Mouse (Mus musculus): ENCODE measurements around the gene E130218I03Rik.

E130218I03Rik gene

DNA sequence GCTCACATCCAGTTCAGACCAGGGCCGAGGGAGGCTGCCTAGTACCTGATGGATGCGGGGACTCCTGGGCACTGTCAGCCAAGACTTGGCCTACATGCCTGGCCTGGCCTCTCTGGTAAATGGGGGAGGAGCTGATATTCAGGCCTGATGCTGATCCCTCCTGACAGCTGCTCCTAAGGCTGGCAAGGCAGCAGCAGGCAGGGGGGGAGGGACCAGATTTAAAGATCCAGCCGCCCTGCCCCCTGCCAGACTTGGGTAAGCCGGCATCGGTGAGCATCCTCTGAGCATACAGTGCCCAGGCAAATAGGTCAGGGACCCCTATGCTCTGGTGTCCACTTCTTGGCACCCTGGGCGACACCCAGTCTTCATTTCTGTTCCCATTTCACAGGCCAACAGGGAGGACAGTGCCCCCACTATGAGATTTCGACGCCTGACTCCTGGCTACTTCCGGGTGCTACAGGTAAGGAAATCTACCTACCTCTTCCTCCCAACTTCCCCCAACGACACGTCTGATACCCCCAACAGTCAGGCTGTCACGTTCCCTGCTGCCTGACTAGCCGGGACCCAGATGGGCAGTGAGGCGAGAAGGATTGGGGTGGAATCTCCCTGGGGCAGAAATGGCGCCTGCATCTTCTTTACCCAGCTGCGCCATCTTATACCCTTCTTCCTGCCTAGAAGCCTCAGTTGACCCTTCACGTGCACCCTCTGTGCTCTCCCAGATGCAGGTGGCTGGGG is at the start of gene E130218I03Rik:
E130218I03Rik (plus strand) TSS at position 147 of the 735 bp plus-strand sequence.
- DNase-seq (ENCODE audit: low spot score in 2 of 2): no peak

DNA sequence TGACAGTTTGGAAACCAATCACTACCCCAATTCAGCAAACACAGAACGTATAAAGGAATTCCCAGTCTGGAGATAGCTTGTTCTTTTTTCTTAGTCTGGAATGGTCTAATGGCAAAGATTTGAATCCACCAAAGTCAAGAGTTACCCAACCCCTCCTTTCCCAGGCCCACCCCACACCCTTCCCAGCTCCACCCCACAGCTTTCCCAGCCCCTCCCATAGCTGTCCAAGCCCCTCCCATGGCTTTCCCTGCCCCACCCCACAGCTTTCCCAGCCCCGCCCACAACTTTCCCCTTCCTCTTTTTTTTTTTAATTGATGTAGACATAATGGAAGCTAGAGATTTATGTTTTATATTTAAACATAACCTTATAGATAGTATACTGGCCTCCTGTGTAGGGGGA is 44.1 kb upstream of the E130218I03Rik start:
- no peak for DNase-seq (ENCODE audit: low spot score in 2 of 2)

DNA sequence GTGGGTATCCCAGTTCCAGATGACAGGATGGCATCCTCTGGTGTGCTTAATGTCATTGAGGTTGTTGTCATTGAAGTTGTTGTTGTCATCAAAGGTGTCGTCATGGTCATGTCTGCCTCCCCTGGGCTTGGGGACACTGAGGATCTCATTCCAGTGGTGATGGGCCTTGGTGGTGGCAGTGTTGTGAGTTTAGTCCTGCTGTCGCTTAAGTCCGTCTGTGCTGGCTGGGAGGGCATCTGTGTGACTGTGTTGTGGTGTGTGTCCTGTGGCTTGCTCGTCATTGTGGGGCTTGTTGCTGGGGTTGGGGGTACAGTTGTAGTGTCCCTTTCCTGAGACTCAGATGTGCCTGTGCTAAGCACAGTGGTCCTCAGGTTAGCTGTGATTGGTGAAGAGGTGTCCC is 40.6 kb upstream of the E130218I03Rik start, which contains the start of gene Gm7534:
Gm7534 (minus strand) TSS at position 101 of the 400 bp plus-strand sequence.
- DNase-seq (ENCODE audit: low spot score in 2 of 2): no peak

DNA sequence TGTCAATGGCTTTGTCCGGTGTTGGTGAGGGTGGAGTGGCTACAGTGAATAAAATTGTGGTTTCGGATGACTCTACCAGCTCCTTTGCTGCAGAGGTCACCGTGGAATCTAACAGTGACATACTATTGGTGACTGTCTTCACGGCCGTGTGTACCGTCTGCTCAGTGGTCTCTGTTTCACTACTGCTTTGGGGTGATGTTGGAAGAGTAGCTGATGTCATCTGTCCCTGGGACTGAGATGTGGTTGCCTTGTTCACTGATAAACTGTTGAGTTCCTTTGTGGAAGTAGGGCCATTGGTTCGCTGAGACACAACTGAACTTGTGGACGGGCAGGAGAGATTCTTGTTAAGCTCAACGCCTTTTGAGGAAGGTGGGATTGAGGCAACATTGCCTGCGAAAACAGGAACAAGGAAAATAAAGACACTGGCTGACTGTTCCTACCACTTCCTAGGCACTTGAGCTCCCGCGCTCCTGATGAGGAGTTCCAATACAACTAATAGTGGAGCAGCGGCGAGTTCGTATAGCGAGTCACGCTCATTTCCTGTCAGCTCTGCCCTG is 40.0 kb upstream of the E130218I03Rik start:
- DNase-seq (ENCODE audit: low spot score in 2 of 2): no peak

DNA sequence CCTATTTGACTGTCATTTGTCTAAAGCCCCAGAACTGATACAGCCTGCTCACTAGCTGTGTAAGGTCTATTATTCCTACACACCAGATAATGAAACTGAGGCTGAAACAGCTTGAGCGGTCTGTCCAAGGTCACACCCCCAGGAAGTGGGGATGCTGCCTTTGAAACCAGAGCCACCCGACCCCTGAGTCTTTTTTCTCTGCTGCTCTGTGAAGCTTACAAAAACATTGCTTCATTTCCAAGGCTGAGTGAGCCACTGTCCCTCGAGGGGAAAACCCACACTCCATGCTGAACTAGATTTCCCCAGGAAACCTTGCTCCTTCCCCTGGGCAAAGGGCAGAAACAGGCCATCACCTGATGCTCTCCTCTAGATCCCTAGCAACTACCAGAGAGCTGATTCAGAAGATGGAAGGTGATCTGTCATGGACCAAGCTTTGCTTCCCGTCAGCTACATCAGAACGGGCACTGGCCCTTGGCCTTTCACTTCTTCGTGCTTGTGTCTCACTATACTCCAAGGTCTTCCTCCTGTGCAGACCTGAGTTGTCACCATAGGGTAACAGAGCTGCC is 36.9 kb upstream of the E130218I03Rik start:
- DNase-seq (ENCODE audit: low spot score in 2 of 2): no peak

DNA sequence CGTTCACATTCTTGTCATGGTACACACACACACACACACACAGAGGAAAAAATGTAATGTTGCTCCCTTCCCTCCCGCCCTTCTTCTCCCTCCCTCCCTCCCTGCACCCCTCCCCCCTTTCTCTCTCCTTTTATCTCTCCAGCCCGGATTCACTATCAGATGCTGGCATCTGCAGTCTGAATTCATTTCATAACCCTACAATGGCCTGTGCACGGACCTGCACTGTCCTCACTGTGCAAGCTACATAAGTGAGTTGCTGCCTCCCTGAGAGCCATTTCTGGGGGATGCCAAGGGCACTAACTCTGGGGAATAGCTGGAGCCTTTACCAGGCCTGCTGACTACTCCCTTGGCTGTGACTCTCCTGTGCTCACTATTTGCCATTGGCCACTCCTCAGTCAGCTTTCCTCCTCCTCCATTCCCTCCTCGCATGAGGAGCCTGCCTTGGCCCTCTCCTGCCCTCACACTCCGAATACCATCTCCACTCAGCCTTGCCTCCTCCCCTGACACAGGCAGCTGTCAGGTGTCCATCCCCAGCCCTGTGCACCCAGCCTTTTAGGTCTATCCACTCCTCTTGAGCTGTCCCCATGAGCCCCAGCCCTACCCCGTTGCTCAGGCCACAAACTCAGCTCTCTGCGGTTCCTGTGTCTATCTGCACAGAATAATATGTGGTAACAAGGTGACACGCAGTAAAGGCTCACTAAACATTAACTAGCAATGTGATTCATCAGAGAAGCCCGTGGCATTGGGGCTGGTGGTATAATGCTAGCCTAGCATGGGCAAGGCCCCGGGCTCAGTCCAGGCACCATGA is 20.5 kb upstream of the E130218I03Rik start:
- no peak for DNase-seq (ENCODE audit: low spot score in 2 of 2)

DNA sequence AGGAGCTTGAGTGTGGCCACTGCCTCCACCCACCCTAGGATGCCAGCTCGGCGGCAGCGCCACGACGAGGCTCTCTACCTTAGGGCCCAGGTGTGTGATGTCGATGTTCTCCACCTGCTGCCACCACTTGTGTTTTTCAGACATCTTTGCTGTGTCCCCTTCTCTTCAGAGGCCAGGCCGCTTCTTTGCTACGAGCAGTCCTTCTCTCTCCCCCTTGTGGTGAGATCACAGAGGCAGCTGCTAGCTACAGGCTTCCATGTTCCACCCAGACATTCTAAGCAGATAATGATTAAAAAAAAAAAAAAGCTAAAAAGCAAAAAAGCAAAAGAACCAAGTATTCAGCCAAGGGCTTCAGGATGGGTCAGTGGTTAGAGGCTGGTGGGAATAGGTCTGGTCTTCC is 16.3 kb upstream of the E130218I03Rik start, which contains the start of gene Catsper4:
Catsper4 (minus strand) TSS at position 190 of the 400 bp plus-strand sequence.
- no peak for DNase-seq (ENCODE audit: low spot score in 2 of 2)

DNA sequence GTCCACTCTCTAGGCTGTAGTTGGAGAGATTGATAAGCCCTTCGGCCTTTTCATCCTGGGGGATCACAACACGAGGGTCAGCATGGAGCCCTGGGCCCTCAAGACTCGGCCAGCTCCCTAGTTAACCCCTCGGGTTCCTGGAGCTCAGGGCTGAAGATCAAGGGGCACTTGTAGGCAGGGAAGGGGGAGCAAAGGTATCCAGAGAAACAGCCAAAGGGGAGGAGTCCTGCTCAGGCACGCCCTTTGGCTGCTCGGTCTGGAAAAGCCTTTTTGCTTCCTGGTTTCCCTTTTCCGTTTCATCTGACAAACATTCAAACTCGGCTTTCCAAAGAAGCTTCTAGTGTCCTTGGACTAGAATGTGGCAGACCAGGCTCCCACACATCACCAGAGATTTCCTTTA is 13.0 kb upstream of the E130218I03Rik start:
- no peak for DNase-seq (ENCODE audit: low spot score in 2 of 2)

DNA sequence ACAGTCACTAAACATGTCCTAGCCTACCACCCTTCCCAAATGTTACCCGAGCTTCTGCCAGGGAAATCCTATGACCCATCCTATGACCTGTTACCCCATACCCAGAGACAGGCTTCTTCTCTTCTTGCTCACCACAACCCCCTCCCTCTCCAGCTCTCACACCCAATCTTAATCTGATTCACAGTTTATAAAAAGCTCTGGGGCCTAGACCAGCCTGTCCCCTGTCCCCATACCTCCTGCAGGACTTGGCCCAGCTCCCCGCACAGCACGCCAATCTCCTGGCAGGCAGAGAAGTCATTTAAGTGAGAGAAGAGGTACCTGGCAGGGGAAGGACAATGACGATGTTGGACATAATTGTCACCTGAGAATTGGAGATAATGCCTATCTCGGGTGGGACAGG is 8.6 kb upstream of the E130218I03Rik start:
- DNase-seq (ENCODE audit: low spot score in 2 of 2): no peak

DNA sequence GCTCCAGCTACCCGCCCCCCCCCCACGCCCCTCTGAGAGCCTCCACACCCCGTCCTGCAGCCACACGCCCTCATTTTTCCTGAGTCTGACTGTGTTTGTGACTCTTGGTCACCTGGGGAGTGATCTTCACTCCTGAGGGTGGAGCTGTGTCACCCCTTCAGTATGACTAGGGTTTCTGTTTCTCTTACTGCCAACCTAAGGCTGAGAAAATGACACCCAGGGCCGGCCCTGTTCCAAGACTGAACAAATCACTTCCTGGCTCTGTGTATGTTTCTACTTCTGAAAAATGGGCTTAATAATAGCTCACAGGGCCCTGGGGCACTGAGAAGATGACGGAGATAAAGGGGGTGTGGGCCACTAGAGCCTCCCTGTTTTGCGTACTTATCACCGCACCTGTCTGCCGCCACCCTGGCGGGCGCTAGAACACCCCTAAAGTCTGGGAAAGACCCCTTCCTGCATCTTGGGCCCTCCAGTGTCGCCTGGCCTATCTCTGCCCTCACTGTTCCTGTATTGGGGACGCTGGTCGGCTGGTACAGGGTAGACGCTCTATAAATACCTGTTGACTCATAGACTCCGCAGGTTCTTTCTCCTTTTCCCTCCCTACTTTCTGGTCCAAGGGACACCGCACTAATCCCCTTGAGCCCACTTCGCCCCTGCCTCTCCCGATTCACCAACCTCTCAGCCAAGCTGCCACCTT is 5.7 kb upstream of the E130218I03Rik start:
- DNase-seq (ENCODE audit: low spot score in 2 of 2): no peak

DNA sequence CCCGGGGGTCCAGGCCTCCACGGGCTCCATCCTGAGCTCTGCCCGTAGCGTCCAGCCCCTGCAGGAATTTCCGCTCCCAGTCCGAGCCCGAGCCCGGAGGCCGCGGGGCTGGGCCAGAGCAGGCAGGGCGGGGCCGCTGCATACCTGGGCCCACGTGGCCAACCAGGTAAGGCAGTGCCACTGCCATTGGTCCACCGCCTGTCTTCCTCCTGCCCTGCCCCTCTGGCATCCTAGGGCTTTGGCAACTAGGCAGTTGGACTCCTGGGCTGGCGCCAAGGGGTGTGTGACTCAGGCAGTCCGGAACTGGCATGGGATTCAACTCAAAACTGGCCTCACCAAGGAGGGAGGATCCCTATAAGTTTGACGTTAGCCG is 5.2 kb upstream of the E130218I03Rik start, which contains the start of gene Cnksr1:
Cnksr1 (minus strand) TSS at position 121 of the 373 bp plus-strand sequence.
- DNase-seq (ENCODE audit: low spot score in 2 of 2): peak; percentile 85 to 88

DNA sequence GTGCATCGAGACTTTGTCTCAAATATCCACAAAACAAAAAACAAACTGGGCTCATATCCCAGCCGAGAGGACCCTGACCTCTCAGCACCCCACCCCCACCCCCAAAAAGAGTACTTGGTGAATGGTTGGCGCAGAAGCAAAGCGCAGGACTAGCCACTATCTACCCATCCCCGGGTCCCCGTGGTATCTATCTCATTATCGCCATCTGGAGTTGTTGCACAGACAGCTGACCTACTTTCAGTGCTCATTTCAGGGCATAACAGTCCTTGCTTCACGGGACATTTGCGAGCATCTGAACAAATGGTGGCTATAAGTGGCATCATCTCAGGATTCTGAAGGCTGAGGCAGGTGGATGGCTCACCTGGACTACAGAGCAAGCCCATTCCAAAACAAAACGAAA is 4.8 kb upstream of the E130218I03Rik start:
- DNase-seq (ENCODE audit: low spot score in 2 of 2): no peak

DNA sequence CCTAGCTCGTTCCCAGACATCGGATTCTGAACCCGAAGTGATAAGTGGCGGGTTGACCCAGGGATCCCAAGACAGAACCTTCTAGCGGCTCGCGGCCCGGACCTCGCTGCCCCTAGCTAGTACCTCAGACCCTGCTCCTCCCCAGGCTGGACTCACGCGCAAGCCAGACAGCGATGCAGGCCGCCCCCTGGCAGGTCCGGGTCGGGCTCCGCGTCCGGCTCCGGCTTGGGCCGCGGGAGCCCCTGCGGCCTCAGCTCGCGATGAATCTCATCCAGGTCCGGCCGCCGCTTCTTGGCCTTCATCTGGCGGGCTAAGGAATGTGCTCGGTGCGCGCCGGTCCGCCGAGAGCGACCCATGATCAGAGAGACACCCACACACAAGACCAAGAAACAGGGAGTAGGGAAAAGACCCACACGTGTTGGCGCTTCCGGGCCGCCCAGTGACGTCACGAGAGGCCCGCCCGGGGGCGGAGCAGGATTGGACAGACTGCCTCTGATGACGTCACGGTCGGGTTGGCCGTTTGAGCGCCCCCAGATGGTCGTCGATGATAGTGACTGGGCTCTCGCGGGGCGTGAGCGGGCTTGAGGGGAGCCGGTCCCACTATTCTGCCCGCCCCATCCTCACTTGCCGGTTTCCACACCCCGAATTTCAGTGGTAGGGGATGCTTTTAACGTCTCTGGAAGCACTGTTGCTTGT is 1.8 kb downstream of the E130218I03Rik start, which contains the start of gene Zfp593:
Zfp593 (minus strand) TSS at position 445 of the 696 bp plus-strand sequence.
- peak; percentile 91 to 95 for DNase-seq (ENCODE audit: low spot score in 2 of 2)

DNA sequence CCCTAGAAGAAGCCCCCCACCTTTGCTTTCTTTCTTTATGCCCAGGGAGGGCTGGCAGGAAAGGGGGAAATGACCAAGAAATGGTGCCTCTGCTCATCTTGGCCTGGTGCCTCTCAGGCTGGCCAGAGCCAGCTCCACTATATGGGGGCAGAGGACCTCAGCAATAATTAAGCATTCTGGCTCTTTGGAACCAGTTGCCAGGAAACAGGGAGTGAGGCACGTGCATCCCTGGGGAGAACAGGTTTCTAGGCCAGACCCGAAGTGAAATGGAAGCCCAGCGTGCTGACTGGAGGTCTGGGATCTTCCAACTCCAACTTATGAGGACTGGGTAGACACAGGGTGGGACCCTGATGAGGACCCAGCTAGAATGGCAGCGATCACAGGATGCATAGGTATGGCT is 2.8 kb downstream of the E130218I03Rik start:
- DNase-seq (ENCODE audit: low spot score in 2 of 2): no peak

DNA sequence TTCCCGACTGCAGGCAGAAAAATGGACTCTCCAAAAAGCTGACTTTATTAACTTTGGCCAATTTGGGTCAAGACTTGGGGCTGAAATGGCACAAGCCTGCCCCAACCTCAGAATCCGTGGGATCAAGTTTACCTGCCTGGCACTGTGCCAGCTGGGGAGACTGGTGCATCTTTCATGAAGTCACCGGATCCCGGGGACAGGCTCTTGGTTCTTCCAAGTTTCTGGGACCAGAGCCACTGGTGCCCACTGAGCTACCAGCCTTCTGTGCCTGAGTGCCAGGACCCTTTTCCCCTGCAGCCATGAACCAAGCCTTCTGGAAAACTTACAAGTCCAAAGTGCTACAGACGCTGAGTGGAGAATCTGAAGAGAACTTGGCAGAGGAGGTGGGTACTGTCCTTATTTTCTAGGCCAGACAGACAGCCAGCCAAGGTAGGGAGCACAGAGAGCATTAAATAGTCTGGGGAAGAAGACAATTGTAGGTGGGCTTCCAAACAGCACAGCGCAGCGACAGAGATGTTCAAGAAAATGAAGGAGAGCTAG is 3.3 kb downstream of the E130218I03Rik start, which contains the start of gene Gm30191:
Gm30191 (plus strand) TSS at position 217 of the 540 bp plus-strand sequence.
- no peak for DNase-seq (ENCODE audit: low spot score in 2 of 2)

DNA sequence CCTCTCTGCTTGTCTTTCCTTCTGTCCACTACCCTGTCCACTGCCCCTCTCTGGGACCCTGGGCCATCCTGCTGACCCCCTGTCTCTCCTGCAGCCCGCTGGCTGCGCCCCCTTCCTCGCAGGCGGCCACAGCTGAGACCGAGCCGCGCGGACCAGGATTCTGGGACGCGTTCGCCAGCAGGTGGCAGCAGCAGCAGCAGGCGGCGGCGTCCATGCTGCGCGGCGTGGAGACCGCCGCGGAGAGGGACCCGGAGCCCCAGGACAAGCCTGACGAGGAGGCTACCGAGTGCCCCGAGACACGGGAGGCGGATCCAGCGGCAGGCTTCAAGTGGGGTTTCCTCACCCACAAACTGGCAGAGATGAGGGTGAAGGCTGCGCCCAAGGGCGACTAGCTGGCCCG is 6.2 kb downstream of the E130218I03Rik start:
- peak in 1 of 2 experiments; percentile 71 for DNase-seq (ENCODE audit: low spot score in 2 of 2)

DNA sequence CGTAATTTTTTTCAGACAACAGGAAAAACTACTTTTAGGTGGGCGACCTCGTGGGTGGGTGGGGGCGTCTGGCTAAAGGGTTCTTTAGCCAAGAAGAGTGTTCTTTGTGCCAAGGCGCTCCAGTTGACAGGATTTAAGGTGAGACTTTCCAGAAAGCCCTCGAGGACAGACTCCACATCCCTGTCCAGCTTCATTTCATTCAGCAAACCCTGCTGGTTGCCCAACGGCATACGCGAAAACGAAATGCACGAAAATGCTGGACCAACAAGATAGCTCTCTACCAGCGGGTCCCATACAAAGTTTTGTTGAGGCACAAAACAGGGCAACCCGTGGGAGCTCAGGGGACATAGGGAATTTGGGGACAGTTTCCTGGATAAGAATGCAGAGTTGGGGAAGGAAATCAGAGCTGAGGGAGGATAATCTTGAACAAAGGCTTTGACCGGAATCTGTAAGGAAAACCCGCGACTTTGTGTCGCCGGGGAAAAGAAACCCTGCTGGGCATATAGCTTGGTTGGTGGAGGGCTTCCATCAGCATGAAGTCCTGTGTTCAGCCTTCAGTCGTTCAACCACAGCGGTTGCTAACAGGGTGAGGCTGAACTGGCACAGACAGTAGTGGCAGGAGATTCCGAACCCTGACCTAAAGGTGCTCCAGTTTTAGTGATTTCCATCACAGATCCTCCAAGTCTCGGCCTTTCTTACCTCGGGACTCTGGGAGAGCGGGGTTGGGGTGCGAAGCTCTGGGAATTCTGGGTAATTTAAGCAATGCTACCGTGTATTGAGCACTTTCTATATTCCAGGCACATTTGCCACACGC is 6.9 kb downstream of the E130218I03Rik start:
- DNase-seq (ENCODE audit: low spot score in 2 of 2): peak in 1 of 2 experiments; percentile 13

DNA sequence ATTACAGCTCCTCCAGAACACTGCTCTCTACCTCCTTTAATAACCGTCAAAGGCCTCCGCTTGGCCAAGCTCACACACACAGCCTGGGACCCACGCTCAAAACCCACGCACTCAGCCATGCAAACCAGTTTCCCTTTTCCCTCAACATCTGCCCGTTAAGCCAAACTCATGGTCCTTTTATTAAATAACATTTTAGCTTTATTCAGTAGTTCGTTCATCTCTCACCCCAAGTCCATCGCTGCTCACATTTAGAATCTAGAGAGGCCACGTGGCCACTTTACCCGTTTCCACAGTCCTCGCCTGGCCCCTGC is 7.4 kb downstream of the E130218I03Rik start:
- DNase-seq (ENCODE audit: low spot score in 2 of 2): no peak

All from urinary bladder, adult 18-20 months (tissue).